Mouse (Mus musculus) neural tube, embryonic 14.5 days (tissue): Measurements from ENCODE around the gene Ppp1r14c. TPM values are rescaled to one million over a fixed set of nuclear protein-coding genes. Genes with fewer than 3 reads are reported as not detected.
"Not testable (repeated sequence)": the region's sequence is repeated elsewhere in the genome, so short reads cannot be mapped to it uniquely, and the experiment has no call there.

Experiments used
- ATAC-seq: fragments of 200-750 bp; cut with Nextera tagmentation; 2 replicates; pipeline ENCODE4 v1.8.0; 2017; ENCODE audit warnings: low read depth, mild to moderate bottlenecking, moderate TSS enrichment, moderate library complexity
- H3K27ac ChIP-seq: fragments of 300-500 bp; sonication (generic); 2 replicates; pipeline ENCODE4 v1.5.1; 2014; ENCODE audit warnings: low read depth, mild to moderate bottlenecking, control low read depth, low read length, moderate library complexity, mixed read lengths
- H3K27me3 ChIP-seq: fragments of 300-500 bp; sonication (generic); 2 replicates; pipeline ENCODE4 v1.6.1; 2014; ENCODE audit warnings: low read length; ENCODE audit not compliant: control insufficient read depth, insufficient read depth
- H3K36me3 ChIP-seq: fragments of 300-500 bp; sonication (generic); 2 replicates; pipeline ENCODE4 v1.6.1; 2014; ENCODE audit warnings: low read length, mixed read lengths; ENCODE audit not compliant: control insufficient read depth, insufficient read depth
- H3K4me1 ChIP-seq: fragments of 300-500 bp; sonication (generic); 2 replicates; pipeline ENCODE4 v1.6.1; 2014; ENCODE audit warnings: low read length; ENCODE audit not compliant: control insufficient read depth, insufficient read depth
- H3K4me2 ChIP-seq: fragments of 300-500 bp; sonication (generic); 2 replicates; pipeline ENCODE4 v1.6.1; 2014; ENCODE audit warnings: mild to moderate bottlenecking, low read depth, low read length, control low read depth
- H3K4me3 ChIP-seq: fragments of 300-500 bp; sonication (generic); 2 replicates; pipeline ENCODE4 v1.5.1; 2014; ENCODE audit warnings: low read depth, low read length, control low read depth, mixed read lengths
- H3K9ac ChIP-seq: fragments of 300-500 bp; sonication (generic); replicated peaks from 2 replicates; pipeline ENCODE4 v1.6.1; 2014; ENCODE audit warnings: low read depth, mild to moderate bottlenecking, control low read depth, low read length, mixed read lengths
- H3K9me3 ChIP-seq: fragments of 300-500 bp; sonication (generic); 2 replicates; pipeline ENCODE4 v1.6.1; 2016; ENCODE audit warnings: low read length; ENCODE audit not compliant: control insufficient read depth
- whole genome bisulfite sequencing: fragments of 180-500 bp; shearing (Covaris S2); extraction: QIAGEN DNeasy Blood & Tissue Kit; methylation state at CpG from one replicate; pipeline ENCODE4 v1.1.7; 2014; 5-methylcytosine and 5-hydroxymethylcytosine counted together
- polyA plus RNA-seq: library from polyadenylated mRNA; unstranded; fragments of >200 nt; fragmentation: Nextera tagmentation; extraction: Ambion mirVana; gene quantifications from 2 replicates; pipeline ENCODE4 v1.2.1, GENCODE M21; 2014

Ppp1r14c gene
- polyA plus RNA-seq, 1 experiment from 2014 or later, result 69.0 TPM

GRCm38 (mm10) chr10:3479772-3480171, 113.9 kb downstream of the Ppp1r14c start:
- H3K4me3 ChIP-seq, result no peak overlapping the region
- 80% methylated on average over 1 of the region's 1 CpGs for WGBS
- H3K9ac ChIP-seq, result no peak overlapping the region
- H3K9me3 ChIP-seq, result no peaks in the 10 kb centered on the region
- no peaks in the 10 kb centered on the region for H3K4me1 ChIP-seq
- ATAC-seq, result no peak
- no peaks in the 10 kb centered on the region for H3K36me3 ChIP-seq
- H3K27me3 ChIP-seq, result no peaks in the 10 kb centered on the region
- no peak overlapping the region for H3K27ac ChIP-seq
- H3K4me2 ChIP-seq, result no peak overlapping the region

DNA sequence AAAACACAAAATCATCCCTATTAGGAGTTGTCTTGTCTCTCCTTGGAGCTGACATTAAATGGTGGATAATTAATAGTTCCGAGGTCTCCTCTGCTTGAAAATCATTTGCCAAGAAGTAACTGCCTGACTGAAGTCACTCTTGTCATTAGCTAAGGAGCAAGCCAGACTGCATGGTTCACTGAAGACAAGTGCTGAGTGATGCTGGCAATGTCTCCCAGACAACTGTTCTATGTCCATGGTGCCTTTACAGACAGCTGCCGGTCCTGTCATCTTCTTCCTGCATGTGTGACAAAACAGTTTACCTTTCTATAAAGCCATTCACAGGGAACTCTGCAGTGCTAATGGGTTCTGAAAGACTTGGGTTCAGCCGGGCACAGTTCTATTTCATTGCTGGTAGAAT, 124.2 kb downstream of the Ppp1r14c start:
- 81% methylated on average over 3 of the region's 3 CpGs for WGBS
- H3K27ac ChIP-seq, result no peak overlapping the region
- no peaks in the 10 kb centered on the region for H3K36me3 ChIP-seq
- H3K4me2 ChIP-seq, result no peak overlapping the region
- H3K4me3 ChIP-seq, result no peak overlapping the region
- no peaks in the 10 kb centered on the region for H3K4me1 ChIP-seq
- H3K9me3 ChIP-seq, result no peaks in the 10 kb centered on the region
- H3K9ac ChIP-seq, result no peak overlapping the region
- ATAC-seq, result no peak
- H3K27me3 ChIP-seq, result no peaks in the 10 kb centered on the region

DNA sequence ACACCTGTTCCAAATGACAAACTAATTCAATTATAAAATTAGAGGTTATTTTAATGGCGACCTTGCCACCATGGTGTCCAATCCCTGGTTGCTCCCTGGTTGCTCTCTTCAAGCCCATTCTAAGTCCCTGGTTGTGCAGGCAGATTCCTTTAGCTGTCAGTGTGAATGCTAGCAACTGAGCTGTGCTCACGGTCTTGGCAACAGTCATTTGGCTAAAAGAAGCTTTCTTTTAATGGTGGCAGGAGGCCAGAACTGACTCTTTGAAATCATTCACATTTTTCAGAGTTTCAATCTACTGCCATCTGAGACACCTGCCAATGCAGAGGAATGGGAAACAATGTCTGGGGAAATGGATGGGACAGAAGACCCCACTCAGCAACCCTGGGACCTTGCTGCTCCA, 130.9 kb downstream of the Ppp1r14c start:
- 67% methylated on average over 2 of the region's 2 CpGs for WGBS
- no peaks in the 10 kb centered on the region for H3K36me3 ChIP-seq

GRCm38 (mm10) chr10:3500846-3501245, 135.0 kb downstream of the Ppp1r14c start:
- not testable (repeated sequence) for H3K9me3 ChIP-seq, ATAC-seq, H3K27me3 ChIP-seq, H3K4me1 ChIP-seq, H3K36me3 ChIP-seq, H3K27ac ChIP-seq, H3K4me2 ChIP-seq, H3K4me3 ChIP-seq, H3K9ac ChIP-seq
- WGBS, result 89% methylated on average over 6 of the region's 6 CpGs

More for the DNA sequence above, 130.9 kb downstream of the Ppp1r14c start:
- Histone ChIP-seq H3K9ac (no peak overlapping the region), H3K4me3 (no peak overlapping the region), H3K27ac (no peak overlapping the region), H3K4me1 (no peaks in the 10 kb centered on the region), H3K9me3 (no peaks in the 10 kb centered on the region), H3K4me2 (no peak overlapping the region), H3K27me3 (no peaks in the 10 kb centered on the region)
- ATAC-seq, result no peak

- Histone ChIP-seq H3K36me3 (no peaks in the 10 kb centered on the region), H3K4me1 (peaks cover 4% of the 10 kb centered on the region; the same call in 1 of the 2 replicates)
- 52% methylated on average over 8 of the region's 8 CpGs for WGBS
Observed at GRCm38 (mm10) chr10:3507484-3508221, 141.8 kb downstream of the Ppp1r14c start.

GRCm38 (mm10) chr10:3508222-3508588, 142.3 kb downstream of the Ppp1r14c start:
- 70% methylated on average over 2 of the region's 2 CpGs for WGBS
- H3K27ac ChIP-seq, result no peak overlapping the region

More at GRCm38 (mm10) chr10:3507484-3508221, 141.8 kb downstream of the Ppp1r14c start:
- no peaks in the 10 kb centered on the region for H3K9me3 ChIP-seq
- H3K27me3 ChIP-seq, result no peaks in the 10 kb centered on the region
- H3K27ac ChIP-seq, result no peak overlapping the region
- ATAC-seq, result peak; percentile 77
- no peak overlapping the region for H3K9ac ChIP-seq
- H3K4me3 ChIP-seq, result no peak overlapping the region
- H3K4me2 ChIP-seq, result no peak overlapping the region

GRCm38 (mm10) chr10:3508746-3509145, 142.9 kb downstream of the Ppp1r14c start:
- Histone ChIP-seq H3K4me2 (no peak overlapping the region), H3K4me1 (peaks cover 4% of the 10 kb centered on the region; the same call in 1 of the 2 replicates), H3K9me3 (no peaks in the 10 kb centered on the region), H3K27me3 (no peaks in the 10 kb centered on the region), H3K36me3 (no peaks in the 10 kb centered on the region), H3K27ac (no peak overlapping the region), H3K9ac (no peak overlapping the region), H3K4me3 (no peak overlapping the region)
- WGBS, result 64% methylated on average over 2 of the region's 2 CpGs
- no peak for ATAC-seq

More at GRCm38 (mm10) chr10:3508222-3508588, 142.3 kb downstream of the Ppp1r14c start:
- no peaks in the 10 kb centered on the region for H3K27me3 ChIP-seq
- H3K4me2 ChIP-seq, result no peak overlapping the region
- H3K4me1 ChIP-seq, result peaks cover 4% of the 10 kb centered on the region; the same call in 1 of the 2 replicates
- H3K9me3 ChIP-seq, result no peaks in the 10 kb centered on the region
- no peak overlapping the region for H3K4me3 ChIP-seq
- no peak overlapping the region for H3K9ac ChIP-seq
- peak; percentile 14; the same call in 1 of the 2 replicates for ATAC-seq
- no peaks in the 10 kb centered on the region for H3K36me3 ChIP-seq

DNA sequence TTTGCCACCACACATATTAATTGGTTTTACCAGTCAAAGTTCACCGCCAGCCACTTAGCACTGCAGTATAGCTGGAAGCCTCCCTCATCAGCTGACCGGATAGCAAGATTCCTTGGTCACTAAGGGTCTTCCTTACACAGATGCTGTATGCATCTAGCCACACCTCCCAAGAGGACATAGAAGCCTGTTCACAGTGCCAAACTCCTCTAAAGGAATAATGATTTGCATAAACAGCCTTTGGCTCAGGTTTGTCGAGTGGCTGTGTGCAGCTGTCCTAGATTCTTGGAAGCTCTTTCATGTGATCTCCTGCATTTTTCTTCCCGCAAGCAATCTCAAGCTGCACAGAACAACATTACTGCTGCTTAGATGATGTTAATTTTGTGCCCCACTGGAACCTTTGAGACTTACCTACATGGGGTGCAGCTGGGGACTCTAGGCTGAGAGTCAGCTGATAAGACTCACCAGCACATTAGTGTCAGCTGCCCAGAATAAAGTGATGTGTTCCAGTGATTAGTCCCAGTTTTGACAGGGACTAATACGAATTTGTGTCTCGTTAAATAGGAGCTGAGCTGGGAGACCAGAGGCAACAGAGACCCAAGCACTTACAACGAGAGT, 143.9 kb downstream of the Ppp1r14c start:
- Histone ChIP-seq H3K36me3 (no peaks in the 10 kb centered on the region), H3K9me3 (no peaks in the 10 kb centered on the region), H3K27me3 (no peaks in the 10 kb centered on the region), H3K9ac (no peak overlapping the region), H3K4me1 (peaks cover 4% of the 10 kb centered on the region; the same call in 1 of the 2 replicates), H3K27ac (no peak overlapping the region), H3K4me2 (no peak overlapping the region), H3K4me3 (no peak overlapping the region)
- 0 out of 2 replicates have a peak, but pooled peaks have one; percentile 19 for ATAC-seq
- WGBS, result 61% methylated on average over 7 of the region's 7 CpGs

DNA sequence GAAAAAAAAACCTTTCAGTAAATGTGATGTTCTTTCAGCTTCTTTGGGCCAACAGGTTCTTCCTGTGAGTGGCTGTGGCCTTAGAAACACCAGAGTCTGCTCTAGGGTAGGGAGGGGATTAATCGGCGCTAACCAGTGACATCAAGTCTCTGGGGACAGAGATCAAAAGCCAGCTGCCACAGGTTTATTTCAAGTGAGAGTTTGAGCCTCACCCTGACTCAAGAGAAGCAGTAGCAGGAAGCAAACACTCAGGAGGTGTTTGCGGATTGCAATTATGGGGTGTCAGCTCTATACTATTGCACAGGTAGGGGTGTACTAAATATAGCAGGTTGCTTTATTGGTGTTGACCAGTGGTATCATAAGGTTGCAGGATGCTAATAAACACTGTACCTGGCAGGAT, 144.6 kb downstream of the Ppp1r14c start:
- ATAC-seq, result no peak
- H3K4me3 ChIP-seq, result no peak overlapping the region
- 69% methylated on average over 3 of the region's 3 CpGs for whole genome bisulfite sequencing

More for the DNA sequence above, 144.6 kb downstream of the Ppp1r14c start:
- Histone ChIP-seq H3K9me3 (no peaks in the 10 kb centered on the region), H3K36me3 (no peaks in the 10 kb centered on the region), H3K9ac (no peak overlapping the region), H3K27ac (no peak overlapping the region), H3K4me1 (peaks cover 4% of the 10 kb centered on the region; the same call in 1 of the 2 replicates), H3K4me2 (no peak overlapping the region), H3K27me3 (no peaks in the 10 kb centered on the region)
